Mouse (Mus musculus): ENCODE results near the gene Hoxa6.

Gene Hoxa6

DNA sequence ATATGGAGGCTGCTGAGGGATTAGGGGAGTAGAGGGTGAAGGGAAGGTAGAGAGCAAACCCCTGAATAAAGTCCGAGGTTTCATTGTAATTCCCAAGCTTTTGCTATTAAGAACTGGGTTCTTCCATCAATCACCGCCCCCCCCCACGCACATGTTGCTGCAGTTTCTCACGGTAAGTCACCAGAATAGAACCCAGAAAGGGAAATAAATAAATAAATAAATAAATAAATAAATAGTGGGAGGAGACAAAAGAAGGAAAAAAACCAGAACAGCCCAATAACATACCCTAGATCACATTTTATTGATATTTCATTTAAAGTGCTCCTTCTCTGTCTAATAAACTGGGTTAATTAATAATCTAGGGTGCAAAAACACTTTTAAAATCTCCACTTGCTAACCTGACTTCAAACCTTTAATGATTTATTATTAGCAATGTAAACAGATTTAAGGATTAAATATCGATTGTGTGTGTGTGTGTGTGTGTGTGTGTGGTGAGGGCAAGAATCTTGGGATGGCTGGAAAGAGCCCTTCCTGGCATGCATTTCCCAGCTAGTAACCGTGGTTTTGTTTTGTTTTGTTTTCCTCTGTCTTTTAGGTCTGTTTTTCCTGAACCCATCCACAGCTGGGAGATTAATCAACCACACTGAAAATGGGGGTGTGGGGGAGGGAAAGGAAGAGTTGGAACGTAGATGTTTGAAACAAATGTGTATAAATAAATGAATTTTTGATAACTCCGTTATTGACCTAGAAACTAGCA, 47.0 kb downstream of the Hoxa6 start:
- Histone ChIP-seq H3K27me3 (ENCODE audit: insufficient read depth, low read length) (peaks cover 87% of the 10 kb centered on the region), H3K9me3 (ENCODE audit: low read length) (no peaks in the 10 kb centered on the region), H3K4me3 (replicated peaks; ENCODE audit: low read length) (no peak overlapping the region), H3K36me3 (ENCODE audit: insufficient read depth, low read length) (no peaks in the 10 kb centered on the region), H3K4me1 (replicated peaks; ENCODE audit: low read depth, low read length) (peaks cover 70% of the 10 kb centered on the region)
- TF ChIP-seq NANOG (IDR thresholded peaks at IDR 0.05; ENCODE audit: borderline replicate concordance, low read length) (no peak), POU5F1 (IDR thresholded peaks at IDR 0.05; ENCODE audit: borderline replicate concordance, low read length) (no peak), CTCF (conservative IDR thresholded peaks at IDR 0.05; ENCODE audit: low read length) (no peak)

GRCm38 (mm10) chr6:52160511-52161335, 47.8 kb downstream of the Hoxa6 start:
- Histone ChIP-seq H3K9me3 (ENCODE audit: low read length) (no peaks in the 10 kb centered on the region), H3K36me3 (ENCODE audit: insufficient read depth, low read length) (no peaks in the 10 kb centered on the region), H3K4me1 (replicated peaks; ENCODE audit: low read depth, low read length) (peaks cover 69% of the 10 kb centered on the region), H3K4me3 (replicated peaks; ENCODE audit: low read length) (no peak overlapping the region), H3K27me3 (ENCODE audit: insufficient read depth, low read length) (peaks cover 87% of the 10 kb centered on the region)
- TF ChIP-seq NANOG (IDR thresholded peaks at IDR 0.05; ENCODE audit: borderline replicate concordance, low read length), result no peak
- TF ChIP-seq POU5F1 (IDR thresholded peaks at IDR 0.05; ENCODE audit: borderline replicate concordance, low read length), result no peak
- no peak for TF ChIP-seq CTCF (conservative IDR thresholded peaks at IDR 0.05; ENCODE audit: low read length)

GRCm38 (mm10) chr6:52159979-52160378, 48.5 kb downstream of the Hoxa6 start:
- Histone ChIP-seq H3K4me3 (replicated peaks; ENCODE audit: low read length) (0 out of 2 replicates have a peak overlapping the region, but pooled peaks have one; percentile 93), H3K9me3 (ENCODE audit: low read length) (no peaks in the 10 kb centered on the region)
- TF ChIP-seq POU5F1 (IDR thresholded peaks at IDR 0.05; ENCODE audit: borderline replicate concordance, low read length) (no peak), CTCF (conservative IDR thresholded peaks at IDR 0.05; ENCODE audit: low read length) (no peak)

DNA sequence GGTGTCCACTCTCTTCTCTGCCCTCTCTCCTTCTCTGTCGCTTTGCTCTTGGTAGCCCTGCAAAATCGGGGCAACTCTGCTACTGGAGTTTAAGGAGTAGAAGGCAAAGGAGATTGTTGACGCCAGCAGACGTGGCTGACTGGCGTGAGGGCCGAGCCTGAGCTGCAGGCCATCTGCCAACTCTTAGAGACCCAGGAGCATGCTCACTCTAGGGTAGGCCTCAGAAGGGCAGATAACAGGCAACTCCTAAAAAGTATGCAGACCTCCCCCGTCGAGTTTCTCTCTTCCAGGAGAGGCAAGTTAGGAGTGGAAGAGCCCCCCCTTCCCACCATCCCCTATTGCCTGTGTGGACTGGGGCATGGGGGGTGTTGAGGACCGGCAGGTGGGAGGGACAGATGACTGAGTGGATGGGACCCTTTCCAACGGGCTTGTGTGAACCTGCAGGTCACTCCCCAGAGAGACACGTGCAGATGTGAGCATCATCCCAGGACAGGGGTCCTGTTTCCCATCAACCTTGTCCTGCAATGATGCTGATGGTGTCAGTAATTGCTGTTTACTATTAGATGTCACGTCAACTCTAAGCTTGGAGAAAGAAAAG, 49.3 kb downstream of the Hoxa6 start:
- no peaks in the 10 kb centered on the region for H3K36me3 ChIP-seq (ENCODE audit: insufficient read depth, low read length)
- H3K4me1 ChIP-seq (replicated peaks; ENCODE audit: low read depth, low read length), result peaks cover 58% of the 10 kb centered on the region
- peak overlapping the region; percentile 93 for H3K4me3 ChIP-seq (replicated peaks; ENCODE audit: low read length)
- no peak for TF ChIP-seq CTCF (conservative IDR thresholded peaks at IDR 0.05; ENCODE audit: low read length)
- no peak for TF ChIP-seq POU5F1 (IDR thresholded peaks at IDR 0.05; ENCODE audit: borderline replicate concordance, low read length)
- H3K9me3 ChIP-seq (ENCODE audit: low read length), result no peaks in the 10 kb centered on the region
- H3K27me3 ChIP-seq (ENCODE audit: insufficient read depth, low read length), result peaks cover 87% of the 10 kb centered on the region

More at GRCm38 (mm10) chr6:52159979-52160378, 48.5 kb downstream of the Hoxa6 start:
- H3K27me3 ChIP-seq (ENCODE audit: insufficient read depth, low read length), result peaks cover 87% of the 10 kb centered on the region
- H3K36me3 ChIP-seq (ENCODE audit: insufficient read depth, low read length), result no peaks in the 10 kb centered on the region
- peaks cover 61% of the 10 kb centered on the region for H3K4me1 ChIP-seq (replicated peaks; ENCODE audit: low read depth, low read length)

GRCm38 (mm10) chr6:52158276-52159051, 50.1 kb downstream of the Hoxa6 start, which contains the start of gene Hoxa1:
TSS of gene Hoxa1 (minus strand) at chr6:52158317.
- H3K4me1 ChIP-seq (replicated peaks; ENCODE audit: low read depth, low read length), result peaks cover 59% of the 10 kb centered on the region
- H3K36me3 ChIP-seq (ENCODE audit: insufficient read depth, low read length), result no peaks in the 10 kb centered on the region
- H3K9me3 ChIP-seq (ENCODE audit: low read length), result no peaks in the 10 kb centered on the region
- H3K4me3 ChIP-seq (replicated peaks; ENCODE audit: low read length), result peak within 1 kb of the TSS; percentile 93
- peaks cover 86% of the 10 kb centered on the region for H3K27me3 ChIP-seq (ENCODE audit: insufficient read depth, low read length)
- no peak for TF ChIP-seq NANOG (IDR thresholded peaks at IDR 0.05; ENCODE audit: borderline replicate concordance, low read length)
- no peak for TF ChIP-seq POU5F1 (IDR thresholded peaks at IDR 0.05; ENCODE audit: borderline replicate concordance, low read length)
- TF ChIP-seq CTCF (conservative IDR thresholded peaks at IDR 0.05; ENCODE audit: low read length), result no peak

- no peaks in the 10 kb centered on the region for H3K36me3 ChIP-seq (ENCODE audit: insufficient read depth, low read length)
- no peaks in the 10 kb centered on the region for H3K9me3 ChIP-seq (ENCODE audit: low read length)
- H3K27me3 ChIP-seq (ENCODE audit: insufficient read depth, low read length), result peaks cover 86% of the 10 kb centered on the region
- peaks cover 59% of the 10 kb centered on the region for H3K4me1 ChIP-seq (replicated peaks; ENCODE audit: low read depth, low read length)
- peak overlapping the region; percentile 93 for H3K4me3 ChIP-seq (replicated peaks; ENCODE audit: low read length)
- TF ChIP-seq POU5F1 (IDR thresholded peaks at IDR 0.05; ENCODE audit: borderline replicate concordance, low read length) (no peak), NANOG (IDR thresholded peaks at IDR 0.05; ENCODE audit: borderline replicate concordance, low read length) (no peak), CTCF (conservative IDR thresholded peaks at IDR 0.05; ENCODE audit: low read length) (no peak)
Observed at GRCm38 (mm10) chr6:52157466-52158275, 50.9 kb downstream of the Hoxa6 start.

DNA sequence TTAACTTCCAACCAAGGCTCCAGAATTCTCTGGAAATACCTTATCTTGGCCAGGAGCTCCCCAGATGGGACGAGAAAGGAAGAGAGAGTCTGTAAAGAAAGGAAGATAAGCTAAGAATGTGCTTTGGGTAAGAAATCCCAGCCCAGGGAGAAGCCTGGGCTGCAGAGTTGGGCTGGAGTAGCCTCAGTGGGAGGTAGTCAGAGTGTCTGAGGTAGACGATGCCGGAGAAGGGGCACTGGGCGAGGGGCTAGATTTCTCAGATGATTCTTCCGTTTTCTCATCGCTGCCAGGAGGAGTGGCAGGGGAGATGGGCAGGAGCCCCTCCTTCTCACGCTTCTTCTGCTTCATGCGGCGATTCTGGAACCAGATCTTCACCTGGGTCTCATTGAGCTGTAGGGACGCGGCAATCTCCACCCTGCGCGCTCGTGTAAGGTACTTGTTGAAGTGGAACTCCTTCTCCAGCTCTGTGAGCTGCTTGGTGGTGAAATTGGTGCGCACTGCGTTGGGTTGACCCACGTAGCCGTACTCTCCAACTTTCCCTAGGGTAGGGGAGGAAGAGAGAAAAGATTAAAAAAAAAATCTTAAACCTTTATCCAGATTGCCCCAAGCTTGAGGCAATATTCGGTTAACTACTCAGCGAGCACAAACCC, 51.8 kb downstream of the Hoxa6 start:
- TF ChIP-seq CTCF (conservative IDR thresholded peaks at IDR 0.05; ENCODE audit: low read length) (no peak), NANOG (IDR thresholded peaks at IDR 0.05; ENCODE audit: borderline replicate concordance, low read length) (no peak), POU5F1 (IDR thresholded peaks at IDR 0.05; ENCODE audit: borderline replicate concordance, low read length) (no peak)
- Histone ChIP-seq H3K36me3 (ENCODE audit: insufficient read depth, low read length) (no peaks in the 10 kb centered on the region), H3K27me3 (ENCODE audit: insufficient read depth, low read length) (peaks cover 87% of the 10 kb centered on the region), H3K4me1 (replicated peaks; ENCODE audit: low read depth, low read length) (peaks cover 64% of the 10 kb centered on the region), H3K4me3 (replicated peaks; ENCODE audit: low read length) (no peak overlapping the region), H3K9me3 (ENCODE audit: low read length) (no peaks in the 10 kb centered on the region)
